Mouse (Mus musculus) thymus, postnatal 10 days (tissue): ENCODE results near the gene Brpf3.

Source experiments
- DNase-seq, 2 experiments: peaks; one replicate each; pipeline ENCODE4 v3.0.0; 2021; ENCODE audit warnings: low spot score in 2 of 2

Brpf3 gene

GRCm38 (mm10) chr17:28872322-28872721, 71.4 kb downstream of the Brpf3 start:
- no peak for DNase-seq

DNA sequence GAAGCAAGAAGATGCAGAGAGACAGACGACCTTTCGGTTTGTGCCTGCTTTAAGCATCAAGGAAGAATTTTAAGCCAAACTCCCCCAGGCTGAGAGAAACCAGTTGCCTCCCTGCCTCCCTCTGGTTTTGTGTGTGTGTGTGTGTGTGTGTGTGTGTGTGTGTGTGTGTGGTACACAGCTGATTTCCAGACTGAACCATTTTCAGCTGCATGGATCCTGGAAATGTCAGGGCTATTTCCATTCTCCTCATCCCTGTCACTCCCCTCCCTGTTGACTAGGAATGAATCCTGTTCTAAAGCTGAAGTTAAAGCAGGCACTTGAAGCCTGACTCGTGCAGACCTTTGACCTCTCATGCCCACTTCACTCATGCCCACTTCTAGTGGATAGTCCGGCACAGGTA, 73.3 kb downstream of the Brpf3 start:
- DNase-seq, result no peak

DNA sequence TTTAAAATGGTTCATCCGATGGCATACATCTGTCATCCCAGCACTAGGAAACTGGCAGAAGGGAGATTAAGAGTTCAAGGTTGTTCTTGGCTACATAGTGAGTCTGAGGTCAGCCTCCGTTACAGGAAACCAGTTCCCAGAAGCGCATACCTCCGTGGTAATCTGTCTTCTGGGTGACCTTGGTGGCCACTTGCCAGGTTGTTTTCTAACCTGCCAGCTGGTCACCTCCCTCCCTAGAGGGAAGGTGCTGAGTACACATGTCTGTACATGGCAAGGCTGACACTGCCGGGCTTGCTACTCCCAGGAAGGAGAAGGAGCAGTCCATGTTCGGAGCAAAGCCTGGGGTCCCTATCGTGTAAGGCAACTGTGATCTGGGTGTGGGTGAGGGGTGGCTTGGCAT, 73.9 kb downstream of the Brpf3 start:
- DNase-seq, result no peak

- DNase-seq, result no peak
These were observed 74.4 kb downstream of the Brpf3 start for GRCm38 (mm10) chr17:28875316-28875715.

GRCm38 (mm10) chr17:28876331-28876730, 75.4 kb downstream of the Brpf3 start:
- DNase-seq, result no peak

DNA sequence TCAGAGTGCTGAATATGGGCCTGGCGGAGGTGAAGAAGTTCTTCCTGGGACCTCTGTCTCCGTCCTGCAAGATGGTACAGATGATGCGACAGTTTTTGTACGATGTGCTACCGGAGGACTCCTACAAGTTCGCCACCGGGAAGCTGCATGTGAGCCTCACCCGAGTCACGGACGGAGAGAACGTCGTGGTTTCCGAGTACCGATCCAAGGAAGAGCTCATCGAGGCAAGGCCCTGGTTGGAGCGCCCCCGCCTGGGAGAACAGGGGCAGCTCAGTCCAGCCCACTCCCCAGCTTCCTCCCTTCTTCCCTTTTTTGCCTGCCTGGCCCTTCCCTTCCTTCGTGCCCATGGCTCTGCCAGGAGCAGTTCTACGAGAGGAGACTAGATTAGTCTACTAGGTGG, 75.9 kb downstream of the Brpf3 start:
- DNase-seq, result peak in 1 of 2 experiments; percentile 49

DNA sequence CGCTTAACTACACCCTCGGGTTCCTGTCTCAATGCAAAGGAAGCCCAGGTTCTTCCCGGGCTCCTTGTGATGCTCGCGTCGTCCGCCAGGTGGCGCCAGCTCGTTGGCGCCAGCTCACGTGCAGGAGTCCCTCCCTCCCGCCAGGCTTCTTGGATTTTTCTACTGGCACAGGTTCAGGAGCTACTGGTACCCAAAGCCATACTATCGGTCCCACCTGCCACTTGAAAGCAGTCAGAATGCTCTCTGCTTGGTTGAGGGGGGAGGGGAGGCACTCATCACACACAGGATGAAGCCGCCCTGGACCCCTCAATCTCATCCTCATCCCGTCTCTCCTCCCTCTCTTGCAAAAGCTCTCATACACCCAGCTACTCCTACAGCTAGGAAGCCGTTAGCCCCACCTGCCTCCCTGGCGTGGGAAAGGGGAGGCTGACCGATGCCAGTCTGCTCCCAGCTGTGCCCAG, 79.1 kb downstream of the Brpf3 start:
- peak; percentile 48 to 84 for DNase-seq

GRCm38 (mm10) chr17:28882316-28882715, 81.4 kb downstream of the Brpf3 start:
- peak; percentile 64 to 74 for DNase-seq

DNA sequence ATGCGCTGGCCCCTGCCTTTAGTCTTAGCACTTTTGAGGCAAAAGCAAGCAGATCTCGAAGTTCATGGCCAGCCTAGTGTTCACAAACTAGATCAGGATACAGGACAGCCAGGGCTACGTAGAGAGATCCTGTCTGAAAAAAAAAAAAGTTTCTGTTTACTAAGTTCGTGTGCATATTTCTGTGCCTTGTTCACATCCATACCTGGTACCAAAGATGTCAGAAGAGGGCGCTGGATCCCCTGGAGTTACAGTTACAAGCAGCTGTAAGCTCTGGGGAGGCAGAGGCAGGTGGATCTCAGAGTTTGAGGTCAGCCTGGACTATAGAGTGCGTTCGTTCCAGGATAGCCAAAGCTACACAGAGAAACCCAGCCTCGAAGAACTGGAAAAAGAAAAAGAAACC, 81.9 kb downstream of the Brpf3 start:
- DNase-seq, result no peak

GRCm38 (mm10) chr17:28883941-28884516, 83.1 kb downstream of the Brpf3 start:
- no peak for DNase-seq

DNA sequence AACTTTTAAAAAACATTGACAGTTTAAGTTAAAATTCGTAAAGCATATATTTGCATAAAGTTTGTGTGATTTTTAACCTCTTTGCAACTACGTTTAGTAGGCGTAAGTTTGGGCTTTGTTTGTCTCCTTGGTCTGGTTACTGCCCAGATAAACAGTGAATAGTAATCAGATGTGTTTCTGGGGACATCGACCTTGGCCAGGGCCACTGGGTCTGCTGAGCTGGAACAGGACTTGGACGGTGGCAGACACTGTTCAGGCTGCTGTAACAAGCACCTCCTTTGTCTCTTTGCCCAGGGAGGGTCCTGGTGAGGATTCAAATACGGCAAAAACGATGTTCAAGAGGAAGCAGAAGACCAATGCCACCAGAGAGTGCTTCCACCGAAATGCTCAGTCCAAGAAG, 84.3 kb downstream of the Brpf3 start:
- no peak for DNase-seq

GRCm38 (mm10) chr17:28886266-28886665, 85.4 kb downstream of the Brpf3 start:
- no peak for DNase-seq
